Mouse (Mus musculus) megakaryocyte progenitor cell, adult 5-6 weeks (primary cell): ENCODE measurements around the gene Slc6a11. TPM values are rescaled to one million over a fixed set of nuclear protein-coding genes. Genes with fewer than 3 reads are reported as not detected.

Experiments used
- total RNA-seq, 2 experiments: library from RNA; stranded (forward) in 1 of 2; stranded (reverse) in 1 of 2; fragments of 157-497, 149-512 nt in 1 of 2; fragments of 200-1000 nt in 1 of 2; gene quantifications; 2 replicates each; pipeline versions ENCODE4 v1.2.3 to v1.2.4; 2015 to 2017

The Slc6a11 gene
- total RNA-seq, 2 experiments from 2014 or later, result not detected

Other genes starting within 250 kb of the Slc6a11 start
- not detected in 2 replicates for gene Atp2b2, start 88.6 kb upstream of the Slc6a11 start, total RNA-seq (2015)
- not detected in 2 replicates for gene Atp2b2, start 88.6 kb upstream of the Slc6a11 start, total RNA-seq (2017)
- gene Slc6a1, start 151.4 kb downstream of the Slc6a11 start, total RNA-seq (2015), result not detected in 2 replicates
- not detected in 2 replicates for gene Slc6a1, start 151.4 kb downstream of the Slc6a11 start, total RNA-seq (2017)